Mouse (Mus musculus) lung, postnatal 10 days (tissue): ENCODE data around the gene Cdk2ap1.
A peak's percentile ranks its signal among the peaks of the same experiment; 100 is the strongest.
"Not testable (repeated sequence)": the region's sequence is repeated elsewhere in the genome, so short reads cannot be mapped to it uniquely, and the experiment has no call there.

ENCODE experiments used
- DNase-seq: peaks from one replicate; pipeline ENCODE4 v3.0.0; 2021

Gene Cdk2ap1

DNA sequence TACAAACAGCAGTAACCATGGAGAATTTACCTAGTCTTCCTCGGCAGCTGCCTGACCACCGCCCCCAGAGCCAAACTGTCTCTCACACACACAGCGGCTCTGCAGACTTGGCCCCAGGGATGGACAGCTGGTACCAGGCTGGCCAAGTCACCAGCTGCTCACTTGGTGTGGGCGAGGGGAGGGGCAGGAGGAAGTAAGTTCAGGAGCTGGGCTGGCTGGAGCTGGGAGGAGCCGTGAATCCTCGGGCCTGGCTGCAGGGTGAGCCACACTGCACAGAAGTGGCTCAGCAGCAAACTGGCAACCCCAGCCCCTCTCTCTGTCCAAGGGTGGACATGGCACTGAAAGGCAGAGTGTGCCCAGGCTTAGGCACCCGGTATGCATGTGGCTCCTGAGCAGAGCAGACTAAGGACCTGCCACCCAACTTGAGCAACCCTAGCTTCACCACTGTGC is 11.7 kb downstream of the Cdk2ap1 start:
- DNase-seq = peak; percentile 87

- no peak for DNase-seq
Measured at GRCm38 (mm10) chr5:124350350-124350749, 12.5 kb downstream of the Cdk2ap1 start.

DNA sequence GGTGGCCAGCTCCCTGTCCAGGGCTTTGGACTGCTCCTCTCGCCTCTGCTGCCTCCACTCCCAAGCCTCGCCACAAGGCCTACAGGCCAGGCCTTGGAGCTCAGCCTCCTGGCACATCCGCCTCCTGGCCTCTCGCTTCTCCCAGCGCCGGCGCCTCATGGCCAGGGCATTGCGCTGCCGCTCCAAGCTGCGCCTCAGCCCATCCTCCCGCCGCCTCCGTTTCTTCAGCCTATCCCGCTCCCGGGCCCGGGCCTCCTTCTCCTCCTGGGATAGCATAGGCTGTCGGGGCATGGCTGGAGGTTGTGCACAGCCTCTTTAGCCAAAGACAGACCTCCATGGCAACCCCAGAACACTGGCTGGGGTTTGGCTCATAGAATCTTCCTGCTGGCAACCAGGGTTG is 13.7 kb downstream of the Cdk2ap1 start:
- DNase-seq = no peak

DNA sequence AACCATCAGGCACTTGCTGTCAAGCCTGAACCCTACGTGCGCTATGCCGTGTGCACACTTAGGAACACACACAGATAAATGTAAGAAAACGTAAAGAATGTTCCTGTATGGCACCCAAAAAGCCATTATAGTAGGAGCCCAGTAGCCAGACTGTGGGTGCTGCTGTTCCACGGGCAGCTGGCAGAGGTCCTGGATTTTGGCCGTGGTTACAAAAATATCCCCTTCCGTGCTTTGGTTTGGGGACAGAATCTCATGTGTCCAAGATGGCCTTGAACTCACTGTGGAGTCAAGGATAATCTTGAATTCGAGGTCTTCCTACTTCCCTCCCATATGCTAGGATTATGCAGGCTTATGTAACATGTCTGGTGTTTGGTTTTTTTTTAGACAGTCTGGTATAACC is 20.0 kb downstream of the Cdk2ap1 start:
- DNase-seq = no peak

- DNase-seq = peak; percentile 61
Measured at GRCm38 (mm10) chr5:124341753-124342339, 21.0 kb downstream of the Cdk2ap1 start.

GRCm38 (mm10) chr5:124338791-124339190 is 24.1 kb downstream of the Cdk2ap1 start:
- no peak for DNase-seq

GRCm38 (mm10) chr5:124337909-124338308 is 25.0 kb downstream of the Cdk2ap1 start:
- DNase-seq = peak; percentile 81

- DNase-seq = no peak
Measured at GRCm38 (mm10) chr5:124337103-124337502, 25.8 kb downstream of the Cdk2ap1 start.

DNA sequence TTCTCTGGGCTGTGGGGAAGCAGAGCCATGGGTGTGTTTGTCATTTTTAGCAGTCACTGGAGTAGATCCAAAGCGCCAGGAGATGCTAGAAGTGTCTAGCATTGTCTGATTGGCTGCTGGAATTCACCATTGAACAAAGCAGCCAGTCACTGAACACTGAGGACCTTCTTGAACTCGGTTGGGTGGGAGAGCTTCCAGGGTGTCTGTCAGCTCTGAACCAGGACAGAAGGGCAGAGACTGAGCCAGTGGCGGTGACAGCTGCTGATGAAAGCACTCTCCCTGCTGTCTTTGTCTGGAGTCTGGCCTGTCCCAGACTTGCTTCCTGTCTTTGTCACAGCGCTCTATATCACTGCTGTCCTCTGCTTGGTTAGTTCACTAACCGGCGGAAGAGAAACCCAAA is 28.5 kb downstream of the Cdk2ap1 start:
- DNase-seq = peak; percentile 89

GRCm38 (mm10) chr5:124330086-124330485 is 32.8 kb downstream of the Cdk2ap1 start:
- DNase-seq = no peak

- peak; percentile 99 for DNase-seq
Measured at GRCm38 (mm10) chr5:124327510-124328364, 35.1 kb downstream of the Cdk2ap1 start, which contains the start of the genes Mphosph9 and 2810006K23Rik. Mphosph9 (minus strand) TSS chr5:124327972. 2810006K23Rik (plus strand) TSS chr5:124328089.

GRCm38 (mm10) chr5:124326829-124327228 is 36.1 kb downstream of the Cdk2ap1 start:
- no peak for DNase-seq

GRCm38 (mm10) chr5:124317648-124318047 is 45.2 kb downstream of the Cdk2ap1 start:
- no peak for DNase-seq

GRCm38 (mm10) chr5:124315941-124316340 is 46.9 kb downstream of the Cdk2ap1 start:
- no peak for DNase-seq

- DNase-seq = no peak
Measured at GRCm38 (mm10) chr5:124315498-124315897, 47.4 kb downstream of the Cdk2ap1 start.

DNA sequence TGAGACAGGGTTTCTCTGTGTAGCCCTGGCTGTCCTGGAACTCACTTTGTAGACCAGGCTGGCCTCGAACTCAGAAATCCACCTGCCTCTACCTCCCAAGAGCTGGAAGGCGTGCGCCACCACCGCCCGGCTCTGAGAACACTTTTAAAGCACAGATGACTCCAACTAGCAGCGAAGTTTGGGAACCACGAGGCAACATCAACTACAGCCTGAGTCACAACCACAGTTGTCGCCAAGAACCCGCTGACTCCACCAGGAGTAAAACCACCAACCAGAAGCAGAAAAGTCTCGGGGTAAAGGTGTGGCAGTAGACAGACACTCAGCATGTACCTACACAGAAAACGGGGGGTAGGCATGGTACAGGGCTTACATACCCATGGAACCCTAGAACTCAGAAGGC is 52.8 kb downstream of the Cdk2ap1 start:
- DNase-seq = no peak

GRCm38 (mm10) chr5:124309155-124309554 is 53.7 kb downstream of the Cdk2ap1 start:
- DNase-seq = no peak

GRCm38 (mm10) chr5:124302853-124303252 is 60.0 kb downstream of the Cdk2ap1 start:
- DNase-seq = not testable (repeated sequence)

DNA sequence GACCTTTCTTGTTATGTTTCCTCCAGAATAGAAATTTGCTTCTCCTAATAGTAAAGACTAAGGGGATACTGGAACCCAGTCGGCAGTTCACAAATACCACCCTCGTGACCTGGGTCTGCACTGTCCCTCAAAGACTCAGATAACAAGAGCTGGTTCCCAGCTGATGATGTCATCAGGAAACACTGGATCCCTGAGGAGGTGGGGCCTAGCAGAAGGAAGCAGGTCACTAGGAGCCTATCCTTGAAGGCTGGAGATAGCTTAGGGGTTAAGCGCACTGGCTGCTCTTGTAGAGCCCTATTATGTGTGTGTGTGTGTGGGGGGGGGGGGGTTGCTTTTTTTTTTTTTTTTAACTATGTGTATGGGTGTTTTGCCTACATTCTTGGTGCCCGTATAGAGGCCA is 62.8 kb downstream of the Cdk2ap1 start:
- no peak for DNase-seq

GRCm38 (mm10) chr5:124299307-124299706 is 63.6 kb downstream of the Cdk2ap1 start:
- DNase-seq = peak; percentile 30

- no peak for DNase-seq
Measured at GRCm38 (mm10) chr5:124296475-124296874, 66.4 kb downstream of the Cdk2ap1 start.
